Mouse (Mus musculus) right cerebral cortex, postnatal 4 days (tissue): Measurements from ENCODE around the gene Irak1bp1.

Experiments used
- DNase-seq: peaks from one replicate; pipeline ENCODE4 v3.0.0-alpha.2; 2022

Irak1bp1 gene

GRCm38 (mm10) chr9:82884177-82884576 is 54.8 kb downstream of the Irak1bp1 start:
- no peak for DNase-seq

GRCm38 (mm10) chr9:82888645-82889044 is 59.3 kb downstream of the Irak1bp1 start:
- DNase-seq = no peak
